Mouse (Mus musculus): ENCODE results near the gene Tmem269. TPM values are rescaled to one million over a fixed set of nuclear protein-coding genes. Genes with fewer than 3 reads are reported as not detected.

Tmem269 gene
- 0.14 TPM in 1 of 2 replicates, not detected in the other for polyA plus RNA-seq (2015; fragmentation: Nextera tagmentation; extraction: Ambion mirVana)

GRCm38 (mm10) chr4:119218169-119218568 lies at the start of gene Tmem269:
Tmem269 (minus strand) TSS chr4:119218217.
- DNase-seq (ENCODE audit: low spot score) (peak; percentile 15), ATAC-seq (replicated peaks; ENCODE audit: low FRiP score, low read depth) (peak; percentile 61)
- Histone ChIP-seq H3K27me3 (ENCODE audit: insufficient read depth, low read length) (no peaks in the 10 kb centered on the region), H3K9ac (ENCODE audit: low read depth, low read length) (no peak within 1 kb of the TSS), H3K36me3 (ENCODE audit: insufficient read depth, low read length) (no peaks in the 10 kb centered on the region), H3K4me2 (ENCODE audit: low read length) (no peak within 1 kb of the TSS), H3K9me3 (replicated peaks; ENCODE audit: low read length) (no peaks in the 10 kb centered on the region), H3K27ac (no peak within 1 kb of the TSS), H3K4me1 (replicated peaks; ENCODE audit: insufficient read depth, low read length) (peaks cover 6% of the 10 kb centered on the region; the same call in 1 of the 2 replicates), H3K4me3 (replicated peaks; ENCODE audit: low read depth, low read length) (no peak within 1 kb of the TSS)
- WGBS = 12% methylated on average over 11 of the region's 11 CpGs
- TF ChIP-seq CTCF (IDR thresholded peaks at IDR 0.05; ENCODE audit: low read depth) = no peak

GRCm38 (mm10) chr4:119266606-119267005 lies 48.6 kb upstream of the Tmem269 start:
- no peaks in the 10 kb centered on the region for H3K27me3 ChIP-seq (ENCODE audit: insufficient read depth, low read length)
- H3K9ac ChIP-seq (ENCODE audit: low read depth, low read length) = no peak overlapping the region
- no peaks in the 10 kb centered on the region for H3K4me1 ChIP-seq (replicated peaks; ENCODE audit: insufficient read depth, low read length)
- TF ChIP-seq CTCF (IDR thresholded peaks at IDR 0.05; ENCODE audit: low read depth) = no peak
- H3K27ac ChIP-seq = no peak overlapping the region
- ATAC-seq (replicated peaks; ENCODE audit: low FRiP score, low read depth) = no peak
- no peak for DNase-seq (ENCODE audit: low spot score)
- no peaks in the 10 kb centered on the region for H3K9me3 ChIP-seq (replicated peaks; ENCODE audit: low read length)
- no peak overlapping the region for H3K4me2 ChIP-seq (ENCODE audit: low read length)
- peaks cover 12% of the 10 kb centered on the region for H3K36me3 ChIP-seq (ENCODE audit: insufficient read depth, low read length)
- no peak overlapping the region for H3K4me3 ChIP-seq (replicated peaks; ENCODE audit: low read depth, low read length)
- WGBS = 61% methylated on average over 13 of the region's 13 CpGs

GRCm38 (mm10) chr4:119263459-119263858 lies 45.4 kb upstream of the Tmem269 start:
- no peak overlapping the region; the same call in 1 of the 2 replicates for H3K27ac ChIP-seq
- DNase-seq (ENCODE audit: low spot score) (no peak), ATAC-seq (replicated peaks; ENCODE audit: low FRiP score, low read depth) (no peak)
- no peaks in the 10 kb centered on the region for H3K27me3 ChIP-seq (ENCODE audit: insufficient read depth, low read length)
- H3K9ac ChIP-seq (ENCODE audit: low read depth, low read length) = no peak overlapping the region
- no peaks in the 10 kb centered on the region for H3K9me3 ChIP-seq (replicated peaks; ENCODE audit: low read length)
- no peak for TF ChIP-seq CTCF (IDR thresholded peaks at IDR 0.05; ENCODE audit: low read depth)
- no peak overlapping the region for H3K4me2 ChIP-seq (ENCODE audit: low read length)
- H3K4me3 ChIP-seq (replicated peaks; ENCODE audit: low read depth, low read length) = no peak overlapping the region
- no peaks in the 10 kb centered on the region for H3K36me3 ChIP-seq (ENCODE audit: insufficient read depth, low read length)
- no peaks in the 10 kb centered on the region for H3K4me1 ChIP-seq (replicated peaks; ENCODE audit: insufficient read depth, low read length)
- WGBS = 71% methylated on average over 3 of the region's 3 CpGs

- 87% methylated on average over 5 of the region's 5 CpGs for WGBS
- Histone ChIP-seq H3K4me3 (replicated peaks; ENCODE audit: low read depth, low read length) (no peak overlapping the region), H3K4me1 (replicated peaks; ENCODE audit: insufficient read depth, low read length) (0 out of 2 replicates have a peak, but pooled peaks cover 1% of the 10 kb centered on the region), H3K9me3 (replicated peaks; ENCODE audit: low read length) (no peaks in the 10 kb centered on the region), H3K4me2 (ENCODE audit: low read length) (no peak overlapping the region), H3K27me3 (ENCODE audit: insufficient read depth, low read length) (no peaks in the 10 kb centered on the region), H3K36me3 (ENCODE audit: insufficient read depth, low read length) (no peaks in the 10 kb centered on the region), H3K27ac (no peak overlapping the region), H3K9ac (ENCODE audit: low read depth, low read length) (no peak overlapping the region)
- no peak for DNase-seq (ENCODE audit: low spot score)
- TF ChIP-seq CTCF (IDR thresholded peaks at IDR 0.05; ENCODE audit: low read depth) = no peak
- no peak for ATAC-seq (replicated peaks; ENCODE audit: low FRiP score, low read depth)
Observed at GRCm38 (mm10) chr4:119262483-119262882, 44.5 kb upstream of the Tmem269 start.

- Histone ChIP-seq H3K4me3 (replicated peaks; ENCODE audit: low read depth, low read length) (no peak overlapping the region), H3K27me3 (ENCODE audit: insufficient read depth, low read length) (no peaks in the 10 kb centered on the region), H3K36me3 (ENCODE audit: insufficient read depth, low read length) (no peaks in the 10 kb centered on the region), H3K4me1 (replicated peaks; ENCODE audit: insufficient read depth, low read length) (0 out of 2 replicates have a peak, but pooled peaks cover 5% of the 10 kb centered on the region), H3K27ac (no peak overlapping the region), H3K9me3 (replicated peaks; ENCODE audit: low read length) (no peaks in the 10 kb centered on the region), H3K9ac (ENCODE audit: low read depth, low read length) (no peak overlapping the region), H3K4me2 (ENCODE audit: low read length) (no peak overlapping the region)
- WGBS = 39% methylated on average over 7 of the region's 7 CpGs
- peak; percentile 28 for DNase-seq (ENCODE audit: low spot score)
- no peak for TF ChIP-seq CTCF (IDR thresholded peaks at IDR 0.05; ENCODE audit: low read depth)
- no peak for ATAC-seq (replicated peaks; ENCODE audit: low FRiP score, low read depth)
Observed at GRCm38 (mm10) chr4:119261087-119261713, 43.2 kb upstream of the Tmem269 start.

GRCm38 (mm10) chr4:119259344-119260254 lies 41.6 kb upstream of the Tmem269 start:
- Histone ChIP-seq H3K4me1 (replicated peaks; ENCODE audit: insufficient read depth, low read length) (0 out of 2 replicates have a peak, but pooled peaks cover 5% of the 10 kb centered on the region), H3K9ac (ENCODE audit: low read depth, low read length) (no peak overlapping the region), H3K9me3 (replicated peaks; ENCODE audit: low read length) (no peaks in the 10 kb centered on the region), H3K4me3 (replicated peaks; ENCODE audit: low read depth, low read length) (no peak overlapping the region), H3K27ac (no peak overlapping the region), H3K4me2 (ENCODE audit: low read length) (no peak overlapping the region), H3K27me3 (ENCODE audit: insufficient read depth, low read length) (no peaks in the 10 kb centered on the region), H3K36me3 (ENCODE audit: insufficient read depth, low read length) (no peaks in the 10 kb centered on the region)
- no peak for ATAC-seq (replicated peaks; ENCODE audit: low FRiP score, low read depth)
- peak; percentile 51 for TF ChIP-seq CTCF (IDR thresholded peaks at IDR 0.05; ENCODE audit: low read depth)
- no peak for DNase-seq (ENCODE audit: low spot score)
- 84% methylated on average over 15 of the region's 15 CpGs for WGBS

Data from kidney, postnatal 0 days (tissue).